Mouse (Mus musculus) neural tube, embryonic 14.5 days (tissue): ENCODE data around the gene Prcd. TPM values are rescaled to one million over a fixed set of nuclear protein-coding genes. Genes with fewer than 3 reads are reported as not detected.

Experiments
- ATAC-seq: fragments of 200-750 bp; cut with Nextera tagmentation; 2 replicates; pipeline ENCODE4 v1.8.0; 2017; ENCODE audit warnings: low read depth, mild to moderate bottlenecking, moderate TSS enrichment, moderate library complexity
- H3K27ac ChIP-seq: fragments of 300-500 bp; sonication (generic); 2 replicates; pipeline ENCODE4 v1.5.1; 2014; ENCODE audit warnings: low read depth, mild to moderate bottlenecking, control low read depth, low read length, moderate library complexity, mixed read lengths
- H3K27me3 ChIP-seq: fragments of 300-500 bp; sonication (generic); 2 replicates; pipeline ENCODE4 v1.6.1; 2014; ENCODE audit warnings: low read length; ENCODE audit not compliant: control insufficient read depth, insufficient read depth
- H3K36me3 ChIP-seq: fragments of 300-500 bp; sonication (generic); 2 replicates; pipeline ENCODE4 v1.6.1; 2014; ENCODE audit warnings: low read length, mixed read lengths; ENCODE audit not compliant: control insufficient read depth, insufficient read depth
- H3K4me1 ChIP-seq: fragments of 300-500 bp; sonication (generic); 2 replicates; pipeline ENCODE4 v1.6.1; 2014; ENCODE audit warnings: low read length; ENCODE audit not compliant: control insufficient read depth, insufficient read depth
- H3K4me2 ChIP-seq: fragments of 300-500 bp; sonication (generic); 2 replicates; pipeline ENCODE4 v1.6.1; 2014; ENCODE audit warnings: mild to moderate bottlenecking, low read depth, low read length, control low read depth
- H3K4me3 ChIP-seq: fragments of 300-500 bp; sonication (generic); 2 replicates; pipeline ENCODE4 v1.5.1; 2014; ENCODE audit warnings: low read depth, low read length, control low read depth, mixed read lengths
- H3K9ac ChIP-seq: fragments of 300-500 bp; sonication (generic); replicated peaks from 2 replicates; pipeline ENCODE4 v1.6.1; 2014; ENCODE audit warnings: low read depth, mild to moderate bottlenecking, control low read depth, low read length, mixed read lengths
- H3K9me3 ChIP-seq: fragments of 300-500 bp; sonication (generic); 2 replicates; pipeline ENCODE4 v1.6.1; 2016; ENCODE audit warnings: low read length; ENCODE audit not compliant: control insufficient read depth
- WGBS: fragments of 180-500 bp; shearing (Covaris S2); extraction: QIAGEN DNeasy Blood & Tissue Kit; methylation state at CpG from one replicate; pipeline ENCODE4 v1.1.7; 2014; 5-methylcytosine and 5-hydroxymethylcytosine counted together
- polyA plus RNA-seq: library from polyadenylated mRNA; unstranded; fragments of >200 nt; fragmentation: Nextera tagmentation; extraction: Ambion mirVana; gene quantifications from 2 replicates; pipeline ENCODE4 v1.2.1, GENCODE M21; 2014

Gene Prcd
- polyA plus RNA-seq, 1 experiment from 2014 or later, result 2.7 TPM

GRCm38 (mm10) chr11:116683777-116684176 is 30.4 kb downstream of the Prcd start:
- Histone ChIP-seq H3K27ac (no peak overlapping the region), H3K4me3 (no peak overlapping the region), H3K9me3 (no peaks in the 10 kb centered on the region), H3K27me3 (no peaks in the 10 kb centered on the region), H3K4me1 (no peaks in the 10 kb centered on the region), H3K4me2 (no peak overlapping the region), H3K36me3 (peaks cover 8% of the 10 kb centered on the region), H3K9ac (no peak overlapping the region)
- WGBS, result 82% methylated on average over 4 of the region's 4 CpGs
- ATAC-seq, result no peak

GRCm38 (mm10) chr11:116685729-116686128 is 32.4 kb downstream of the Prcd start:
- H3K27me3 ChIP-seq, result no peaks in the 10 kb centered on the region
- no peak overlapping the region for H3K9ac ChIP-seq

GRCm38 (mm10) chr11:116687897-116688296 is 34.6 kb downstream of the Prcd start:
- ATAC-seq, result no peak
- no peak overlapping the region for H3K9ac ChIP-seq
- H3K36me3 ChIP-seq, result no peaks in the 10 kb centered on the region
- no peaks in the 10 kb centered on the region for H3K4me1 ChIP-seq
- no peak overlapping the region for H3K4me3 ChIP-seq
- 79% methylated on average over 8 of the region's 8 CpGs for WGBS
- no peak overlapping the region for H3K27ac ChIP-seq
- H3K4me2 ChIP-seq, result no peak overlapping the region
- H3K9me3 ChIP-seq, result no peaks in the 10 kb centered on the region
- no peaks in the 10 kb centered on the region for H3K27me3 ChIP-seq

More at GRCm38 (mm10) chr11:116685729-116686128, 32.4 kb downstream of the Prcd start:
- WGBS, result 79% methylated on average over 9 of the region's 9 CpGs
- H3K27ac ChIP-seq, result no peak overlapping the region
- H3K9me3 ChIP-seq, result no peaks in the 10 kb centered on the region
- ATAC-seq, result no peak
- no peaks in the 10 kb centered on the region for H3K36me3 ChIP-seq
- H3K4me1 ChIP-seq, result no peaks in the 10 kb centered on the region
- H3K4me3 ChIP-seq, result no peak overlapping the region
- H3K4me2 ChIP-seq, result no peak overlapping the region

GRCm38 (mm10) chr11:116689622-116690021 is 36.3 kb downstream of the Prcd start:
- no peak overlapping the region for H3K9ac ChIP-seq
- H3K27me3 ChIP-seq, result peaks cover 11% of the 10 kb centered on the region
- no peaks in the 10 kb centered on the region for H3K36me3 ChIP-seq
- 96% methylated on average over 10 of the region's 10 CpGs for WGBS
- no peak overlapping the region for H3K4me3 ChIP-seq
- no peak overlapping the region for H3K4me2 ChIP-seq
- no peak for ATAC-seq
- H3K27ac ChIP-seq, result no peak overlapping the region
- peaks cover 8% of the 10 kb centered on the region for H3K4me1 ChIP-seq
- no peaks in the 10 kb centered on the region for H3K9me3 ChIP-seq

- H3K27me3 ChIP-seq, result peaks cover 19% of the 10 kb centered on the region
Observed at GRCm38 (mm10) chr11:116690701-116691575, 37.6 kb downstream of the Prcd start.

GRCm38 (mm10) chr11:116693899-116694249 is 40.5 kb downstream of the Prcd start:
- no peak for ATAC-seq
- Histone ChIP-seq H3K27me3 (peaks cover 19% of the 10 kb centered on the region), H3K9me3 (no peaks in the 10 kb centered on the region), H3K27ac (no peak overlapping the region), H3K4me3 (peak overlapping the region; percentile 32), H3K36me3 (no peaks in the 10 kb centered on the region), H3K4me2 (peak overlapping the region; percentile 60), H3K9ac (peak overlapping the region; percentile 44), H3K4me1 (peaks cover 14% of the 10 kb centered on the region)
- 47% methylated on average over 4 of the region's 4 CpGs for WGBS

More at GRCm38 (mm10) chr11:116690701-116691575, 37.6 kb downstream of the Prcd start:
- H3K36me3 ChIP-seq, result no peaks in the 10 kb centered on the region
- no peak overlapping the region for H3K9ac ChIP-seq
- no peak overlapping the region for H3K27ac ChIP-seq
- H3K4me2 ChIP-seq, result no peak overlapping the region
- ATAC-seq, result no peak
- H3K4me1 ChIP-seq, result peaks cover 14% of the 10 kb centered on the region
- H3K4me3 ChIP-seq, result no peak overlapping the region
- H3K9me3 ChIP-seq, result no peaks in the 10 kb centered on the region
- 40% methylated on average over 18 of the region's 18 CpGs for WGBS

- peak overlapping the region; percentile 44 for H3K9ac ChIP-seq
- WGBS, result 1% methylated on average over 70 of the region's 73 CpGs
- peak overlapping the region; percentile 32 for H3K4me3 ChIP-seq
- peaks cover 14% of the 10 kb centered on the region for H3K4me1 ChIP-seq
- H3K36me3 ChIP-seq, result no peaks in the 10 kb centered on the region
- no peaks in the 10 kb centered on the region for H3K9me3 ChIP-seq
- peak overlapping the region; percentile 60 for H3K4me2 ChIP-seq
- H3K27me3 ChIP-seq, result peaks cover 19% of the 10 kb centered on the region
- ATAC-seq, result no peak
- no peak overlapping the region; the same call in 1 of the 2 replicates for H3K27ac ChIP-seq
Observed at GRCm38 (mm10) chr11:116694250-116695193, 41.2 kb downstream of the Prcd start.

- Histone ChIP-seq H3K9me3 (no peaks in the 10 kb centered on the region), H3K4me1 (peaks cover 14% of the 10 kb centered on the region), H3K4me3 (no peak overlapping the region), H3K27me3 (peaks cover 19% of the 10 kb centered on the region), H3K4me2 (no peak overlapping the region), H3K27ac (no peak overlapping the region), H3K9ac (no peak overlapping the region), H3K36me3 (no peaks in the 10 kb centered on the region)
- ATAC-seq, result no peak
- WGBS, result 19% methylated on average over 23 of the region's 23 CpGs
Observed at GRCm38 (mm10) chr11:116695194-116695880, 42.0 kb downstream of the Prcd start.
